Mouse (Mus musculus) heart, embryonic 13.5 days (tissue): ENCODE measurements at regions not wholly inside any gene's neighbourhood (a gene's known extent, or its start where the extent isn't known, plus 50 kb on each side); places are given as distances from the start of the nearest gene placed in this dataset.

Source experiments
- ATAC-seq: fragments of 200-750 bp; cut with Nextera tagmentation; 2 replicates; pipeline ENCODE4 v1.8.0; 2017; ENCODE audit warnings: moderate TSS enrichment; ENCODE audit not compliant: insufficient number of reproducible peaks, low FRiP score, low TSS enrichment; ENCODE audit errors: extremely low read depth
- H3K27ac ChIP-seq: fragments of 300-500 bp; sonication (generic); replicated peaks from 2 replicates; pipeline ENCODE4 v1.5.1; 2015; ENCODE audit warnings: moderate library complexity, mild to moderate bottlenecking, inconsistent platforms
- H3K27me3 ChIP-seq: fragments of 300-500 bp; sonication (generic); replicated peaks from 2 replicates; pipeline ENCODE4 v1.6.1; 2015; ENCODE audit warnings: mild to moderate bottlenecking, inconsistent platforms
- H3K36me3 ChIP-seq: fragments of 300-500 bp; sonication (generic); 2 replicates; pipeline ENCODE4 v1.6.1; 2015; ENCODE audit warnings: mild to moderate bottlenecking, inconsistent platforms
- H3K4me1 ChIP-seq: fragments of 300-500 bp; sonication (generic); 2 replicates; pipeline ENCODE4 v1.6.1; 2015; ENCODE audit warnings: inconsistent platforms
- H3K4me2 ChIP-seq: fragments of 300-500 bp; sonication (generic); 2 replicates; pipeline ENCODE4 v1.6.1; 2015; ENCODE audit warnings: inconsistent platforms, mild to moderate bottlenecking, moderate library complexity
- H3K4me3 ChIP-seq: fragments of 300-500 bp; sonication (generic); 2 replicates; pipeline ENCODE4 v1.5.1; 2015; ENCODE audit warnings: moderate library complexity, mild to moderate bottlenecking, inconsistent platforms
- H3K9ac ChIP-seq: fragments of 300-500 bp; sonication (generic); 2 replicates; pipeline ENCODE4 v1.6.1; 2015; ENCODE audit warnings: inconsistent platforms, mild to moderate bottlenecking, moderate library complexity
- H3K9me3 ChIP-seq: fragments of 300-500 bp; sonication (generic); 2 replicates; pipeline ENCODE4 v1.6.1; 2016; ENCODE audit warnings: inconsistent platforms
- WGBS: fragments of 180-500 bp; shearing (Covaris S2); methylation state at CpG from one replicate; pipeline ENCODE4 v1.1.7; 2015; ENCODE audit warnings: mixed read lengths; 5-methylcytosine and 5-hydroxymethylcytosine counted together

GRCm38 (mm10) chr8:26913562-26914529, 63.3 kb upstream of the Zfp703 start:
- no peaks in the 10 kb centered on the region for H3K9me3 ChIP-seq
- no peaks in the 10 kb centered on the region for H3K36me3 ChIP-seq
- no peak overlapping the region for H3K9ac ChIP-seq
- 0 out of 2 replicates have a peak, but pooled peaks cover 4% of the 10 kb centered on the region for H3K4me1 ChIP-seq
- no peak overlapping the region for H3K27ac ChIP-seq
- H3K4me2 ChIP-seq: no peak overlapping the region
- ATAC-seq: no peak
- 68% methylated on average over 18 of the region's 18 CpGs for WGBS
- no peak overlapping the region for H3K4me3 ChIP-seq
- H3K27me3 ChIP-seq: no peaks in the 10 kb centered on the region

GRCm38 (mm10) chr8:26915731-26916130, 61.4 kb upstream of the Zfp703 start:
- no peak overlapping the region for H3K27ac ChIP-seq
- no peaks in the 10 kb centered on the region for H3K27me3 ChIP-seq
- H3K4me1 ChIP-seq: no peaks in the 10 kb centered on the region
- H3K9ac ChIP-seq: no peak overlapping the region
- 87% methylated on average over 8 of the region's 8 CpGs for WGBS
- H3K4me2 ChIP-seq: no peak overlapping the region
- no peaks in the 10 kb centered on the region for H3K36me3 ChIP-seq
- no peak for ATAC-seq
- no peaks in the 10 kb centered on the region for H3K9me3 ChIP-seq
- H3K4me3 ChIP-seq: no peak overlapping the region

GRCm38 (mm10) chr8:26921531-26922177, 55.5 kb upstream of the Zfp703 start:
- Histone ChIP-seq H3K36me3 (no peaks in the 10 kb centered on the region), H3K27ac (no peak overlapping the region), H3K9ac (no peak overlapping the region), H3K4me2 (no peak overlapping the region), H3K4me1 (peaks cover 9% of the 10 kb centered on the region), H3K4me3 (no peak overlapping the region), H3K9me3 (no peaks in the 10 kb centered on the region), H3K27me3 (no peaks in the 10 kb centered on the region)
- no peak for ATAC-seq
- WGBS: 72% methylated on average over 5 of the region's 5 CpGs

GRCm38 (mm10) chr8:26922178-26922540, 55.0 kb upstream of the Zfp703 start:
- WGBS: 86% methylated on average over 5 of the region's 5 CpGs

GRCm38 (mm10) chr8:26923166-26923565, 54.0 kb upstream of the Zfp703 start:
- Histone ChIP-seq H3K4me1 (peaks cover 9% of the 10 kb centered on the region), H3K9me3 (peaks cover under 1% of the 10 kb centered on the region; the same call in 1 of the 2 replicates), H3K36me3 (no peaks in the 10 kb centered on the region), H3K4me2 (no peak overlapping the region), H3K4me3 (no peak overlapping the region), H3K9ac (no peak overlapping the region), H3K27ac (peak overlapping the region; percentile 54), H3K27me3 (no peaks in the 10 kb centered on the region)
- 30% methylated on average over 8 of the region's 8 CpGs for WGBS
- no peak for ATAC-seq

More at GRCm38 (mm10) chr8:26922178-26922540, 55.0 kb upstream of the Zfp703 start:
- no peak for ATAC-seq
- no peak overlapping the region for H3K9ac ChIP-seq
- H3K27ac ChIP-seq: no peak overlapping the region
- H3K9me3 ChIP-seq: no peaks in the 10 kb centered on the region
- H3K27me3 ChIP-seq: no peaks in the 10 kb centered on the region
- H3K4me3 ChIP-seq: no peak overlapping the region
- no peak overlapping the region for H3K4me2 ChIP-seq
- peaks cover 9% of the 10 kb centered on the region for H3K4me1 ChIP-seq
- no peaks in the 10 kb centered on the region for H3K36me3 ChIP-seq
